21 mouse cellular contexts compared by ENCODE assay signal in the genomic region with DNA sequence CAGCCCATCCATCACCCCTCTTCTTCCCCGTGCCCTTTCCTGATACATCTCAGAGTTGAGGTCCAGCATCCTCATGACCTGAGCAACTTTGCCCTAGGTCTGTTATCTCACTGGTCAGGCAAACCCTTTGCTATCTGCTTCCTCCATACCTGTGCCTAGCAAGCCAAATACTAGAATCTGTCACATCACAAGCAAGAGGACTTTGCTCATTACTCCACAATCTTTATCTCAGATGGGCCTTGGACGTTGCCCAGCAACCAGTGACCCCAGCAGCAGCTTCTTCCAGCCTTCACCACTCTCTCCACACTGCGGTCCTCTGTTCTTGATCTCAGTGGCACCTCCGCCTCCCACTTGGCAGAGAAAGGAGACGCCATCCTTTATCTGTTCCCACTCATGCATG. TPM values are rescaled to one million over a fixed set of nuclear protein-coding genes. Genes with fewer than 3 reads are reported as not detected.
DNase-seq lines count a peak whose midpoint lies in the region; ATAC-seq and TF ChIP-seq lines count a peak whose summit lies in the region.
"Had no signal": no experiment of that assay in that cellular context is flagged by ENCODE, and none has a peak within 500 bp of the region (broad histone marks: within the 10 kb centered on the region; RNA-seq: fewer than 3 reads in every experiment).

No protein-coding gene starts in this region.

- no peaks in the 10 kb centered on the region for H3K36me3 ChIP-seq in heart, embryonic 14.5 days (ENCODE audit: control insufficient read depth, insufficient read depth, low read length)
- H3K36me3 ChIP-seq in stomach, embryonic 15.5 days, result no peaks in the 10 kb centered on the region
- no peaks in the 10 kb centered on the region for H3K36me3 ChIP-seq in stomach, postnatal 0 days (ENCODE audit: control insufficient read depth, insufficient read depth, low read length)
- no peaks in the 10 kb centered on the region for H3K36me3 ChIP-seq in liver, embryonic 13.5 days
- no peaks in the 10 kb centered on the region for H3K36me3 ChIP-seq in hindbrain, embryonic 13.5 days
- H3K36me3 ChIP-seq: embryonic facial prominence, embryonic 13.5 days; hindbrain, embryonic 12.5 days; neural tube, embryonic 15.5 days had no signal

- peak overlapping the region in 1 of 2 experiments; percentile 53; a peak in 1 of 4 replicates for H3K27ac ChIP-seq in heart, embryonic 14.5 days (replicated peaks in 1 of 2; ENCODE audit: control insufficient read depth in 1 of 2, insufficient read depth in 1 of 2, low read depth in 2 of 2, low read length in 2 of 2)
- H3K27ac ChIP-seq in stomach, embryonic 15.5 days, result no peak overlapping the region
- H3K27ac ChIP-seq in stomach, postnatal 0 days (replicated peaks), result no peak overlapping the region
- peak overlapping the region; percentile 99 for H3K27ac ChIP-seq in liver, embryonic 13.5 days
- no peak overlapping the region for H3K27ac ChIP-seq in hindbrain, embryonic 13.5 days
- H3K27ac ChIP-seq: embryonic facial prominence, embryonic 13.5 days; hindbrain, embryonic 12.5 days; kidney, postnatal 0 days; macrophage; neural tube, embryonic 15.5 days had no signal

- no peak overlapping the region for H3K9ac ChIP-seq in heart, embryonic 14.5 days (ENCODE audit: low read length)
- H3K9ac ChIP-seq in stomach, embryonic 15.5 days, result no peak overlapping the region
- no peak overlapping the region for H3K9ac ChIP-seq in stomach, postnatal 0 days (ENCODE audit: low read length)
- H3K9ac ChIP-seq in liver, embryonic 13.5 days, result peak overlapping the region; percentile 76
- H3K9ac ChIP-seq in hindbrain, embryonic 13.5 days, result no peak overlapping the region
- H3K9ac ChIP-seq: embryonic facial prominence, embryonic 13.5 days; hindbrain, embryonic 12.5 days; lung, embryonic 14.5 days; neural tube, embryonic 15.5 days had no signal

- TF ChIP-seq EP300 in stomach, postnatal 0 days (optimal IDR thresholded peaks at IDR 0.05), result no peak

- 24% methylated on average over 5 of the region's 5 CpGs for WGBS in heart, embryonic 14.5 days
- 50% methylated on average over 5 of the region's 5 CpGs for WGBS in stomach, embryonic 15.5 days
- 58% methylated on average over 5 of the region's 5 CpGs for WGBS in stomach, postnatal 0 days
- WGBS in liver, embryonic 13.5 days (ENCODE audit: insufficient replicate concordance), result 28% methylated on average over 5 of the region's 5 CpGs
- WGBS in hindbrain, embryonic 13.5 days, result 71% methylated on average over 5 of the region's 5 CpGs

- no peak for TF ChIP-seq CTCF in stomach, postnatal 0 days (IDR thresholded peaks at IDR 0.05; ENCODE audit: low read depth)

- peak; percentile 68 for ATAC-seq in heart, embryonic 14.5 days (ENCODE audit: insufficient number of reproducible peaks, insufficient read depth, low FRiP score, low read depth)
- ATAC-seq in stomach, embryonic 15.5 days (ENCODE audit: insufficient read depth, low FRiP score, low read depth), result peak; percentile 41; the same call in 1 of the 2 replicates
- no peak; the same call in 1 of the 2 replicates for ATAC-seq in stomach, postnatal 0 days (ENCODE audit: low FRiP score, low TSS enrichment)
- peak; percentile 54 for ATAC-seq in liver, embryonic 13.5 days (ENCODE audit: low read depth)
- ATAC-seq in hindbrain, embryonic 13.5 days (ENCODE audit: low FRiP score), result no peak

- no peak for DNase-seq in heart, adult 9 months (ENCODE audit: low spot score in 2 of 2)
- no peak for DNase-seq in stomach, postnatal 0 days (ENCODE audit: low spot score)
- DNase-seq in liver, embryonic 13.5 days, result peak; percentile 59
- no peak for DNase-seq in left cerebral cortex, adult 18-20 months (ENCODE audit: low spot score in 2 of 2)
- DNase-seq: adrenal gland, postnatal 36 days; cerebellum, adult 8-10 months; gastrocnemius, postnatal 10 days; left cerebral cortex, postnatal 4 days; lung, embryonic 14.5 days; midbrain, embryonic 14.5 days; right cerebral cortex, postnatal 25 days; thymus, postnatal 36 days had no signal

- no peak overlapping the region for H3K4me3 ChIP-seq in heart, embryonic 14.5 days (ENCODE audit: control insufficient read depth in 1 of 2, insufficient read depth in 1 of 2, low read depth in 1 of 2, low read length in 2 of 2)
- H3K4me3 ChIP-seq in stomach, embryonic 15.5 days (replicated peaks), result no peak overlapping the region
- no peak overlapping the region for H3K4me3 ChIP-seq in stomach, postnatal 0 days (ENCODE audit: low read depth, low read length)
- H3K4me3 ChIP-seq in liver, embryonic 13.5 days (replicated peaks), result 0 out of 2 replicates have a peak overlapping the region, but pooled peaks have one; percentile 12
- no peak overlapping the region for H3K4me3 ChIP-seq in hindbrain, embryonic 13.5 days
- H3K4me3 ChIP-seq: embryonic facial prominence, embryonic 13.5 days; hindbrain, embryonic 12.5 days; myocyte; neural tube, embryonic 15.5 days had no signal

- no peaks in the 10 kb centered on the region for H3K27me3 ChIP-seq in heart, embryonic 14.5 days (ENCODE audit: control insufficient read depth, insufficient read depth, low read length)
- no peaks in the 10 kb centered on the region for H3K27me3 ChIP-seq in stomach, embryonic 15.5 days (replicated peaks)
- H3K27me3 ChIP-seq in stomach, postnatal 0 days (ENCODE audit: control insufficient read depth, insufficient read depth, low read length), result no peaks in the 10 kb centered on the region
- H3K27me3 ChIP-seq in liver, embryonic 13.5 days, result peaks cover 18% of the 10 kb centered on the region; the same call in 1 of the 2 replicates
- no peaks in the 10 kb centered on the region for H3K27me3 ChIP-seq in hindbrain, embryonic 13.5 days
- H3K27me3 ChIP-seq: embryonic facial prominence, embryonic 13.5 days; hindbrain, embryonic 12.5 days; neural tube, embryonic 15.5 days had no signal

- H3K4me1 ChIP-seq in heart, embryonic 14.5 days (ENCODE audit: control insufficient read depth in 2 of 2, insufficient read depth in 2 of 2, low read length in 2 of 2), result peaks cover 21 to 30% of the 10 kb centered on the region in 2 experiments
- H3K4me1 ChIP-seq in stomach, embryonic 15.5 days, result no peaks in the 10 kb centered on the region
- H3K4me1 ChIP-seq in stomach, postnatal 0 days (replicated peaks; ENCODE audit: control insufficient read depth, insufficient read depth), result 0 out of 2 replicates have a peak, but pooled peaks cover 2% of the 10 kb centered on the region
- peaks cover 68% of the 10 kb centered on the region for H3K4me1 ChIP-seq in liver, embryonic 13.5 days (replicated peaks)
- H3K4me1 ChIP-seq in hindbrain, embryonic 13.5 days (replicated peaks), result no peaks in the 10 kb centered on the region
- H3K4me1 ChIP-seq: embryonic facial prominence, embryonic 13.5 days; hindbrain, embryonic 12.5 days; neural tube, embryonic 15.5 days had no signal

- no peaks in the 10 kb centered on the region for H3K9me3 ChIP-seq in heart, embryonic 14.5 days (ENCODE audit: control insufficient read depth, low read length)
- H3K9me3 ChIP-seq in stomach, embryonic 15.5 days, result no peaks in the 10 kb centered on the region
- H3K9me3 ChIP-seq in stomach, postnatal 0 days (ENCODE audit: control insufficient read depth, low read length), result no peaks in the 10 kb centered on the region
- H3K9me3 ChIP-seq in liver, embryonic 13.5 days (replicated peaks), result no peaks in the 10 kb centered on the region
- H3K9me3 ChIP-seq in hindbrain, embryonic 13.5 days, result no peaks in the 10 kb centered on the region
- H3K9me3 ChIP-seq: embryonic facial prominence, embryonic 13.5 days; hindbrain, embryonic 12.5 days; neural tube, embryonic 15.5 days had no signal

- no peak overlapping the region for H3K4me2 ChIP-seq in heart, embryonic 14.5 days (ENCODE audit: low read length)
- H3K4me2 ChIP-seq in stomach, embryonic 15.5 days, result no peak overlapping the region
- no peak overlapping the region for H3K4me2 ChIP-seq in stomach, postnatal 0 days (replicated peaks; ENCODE audit: low read depth)
- peak overlapping the region; percentile 52 for H3K4me2 ChIP-seq in liver, embryonic 13.5 days
- H3K4me2 ChIP-seq in hindbrain, embryonic 13.5 days, result no peak overlapping the region
- H3K4me2 ChIP-seq: embryonic facial prominence, embryonic 13.5 days; hindbrain, embryonic 12.5 days; lung, embryonic 14.5 days; neural tube, embryonic 15.5 days had no signal

RNA-seq across cellular contexts. Expression of a gene that starts 54.4 kb away (rescaled TPM):
- polyA plus RNA-seq in heart, embryonic 14.5 days (2014; fragmentation: Nextera tagmentation; extraction: Ambion mirVana), result 159 and 166 TPM in 2 replicates
- polyA plus RNA-seq in stomach, embryonic 15.5 days (2015; fragmentation: Nextera tagmentation; extraction: Ambion mirVana), result 119 and 129 TPM in 2 replicates
- polyA plus RNA-seq in stomach, postnatal 0 days (2015; fragmentation: Nextera tagmentation; extraction: Ambion mirVana), result 36.9 and 39.8 TPM in 2 replicates
- 272 and 303 TPM in 2 replicates for polyA plus RNA-seq in liver, embryonic 13.5 days (2015; fragmentation: Nextera tagmentation; extraction: Ambion mirVana)
- 10 to 100 TPM; 75.2 to 91.1 TPM for total RNA-seq in left cerebral cortex, adult 18-20 months (2021)
- 94.4 and 96.5 TPM in 2 replicates for polyA plus RNA-seq in hindbrain, embryonic 13.5 days (2015; fragmentation: Nextera tagmentation; extraction: Ambion mirVana)

Comparison
In these comparisons a context has a peak if more than half of its experiments do, and no peak if none do; other contexts are left out.
1. ATAC-seq: peak in heart, embryonic 14.5 days (single experiment), stomach, embryonic 15.5 days (single experiment) and liver, embryonic 13.5 days (single experiment); none in stomach, postnatal 0 days (single experiment) and hindbrain, embryonic 13.5 days (single experiment).